Mouse (Mus musculus) liver, embryonic 14.5 days (tissue): ENCODE results near the gene Csf3r.

Source experiments
- CTCF ChIP-seq: IDR thresholded peaks from 2 replicates; pipeline ENCODE4 v1.5.1; 2016; ENCODE audit warnings: antibody characterized with exemption, low read depth, control low read depth
- EP300 ChIP-seq: IDR thresholded peaks from 2 replicates; pipeline ENCODE4 v1.6.1; 2016; ENCODE audit warnings: antibody characterized with exemption, low read depth

DNA sequence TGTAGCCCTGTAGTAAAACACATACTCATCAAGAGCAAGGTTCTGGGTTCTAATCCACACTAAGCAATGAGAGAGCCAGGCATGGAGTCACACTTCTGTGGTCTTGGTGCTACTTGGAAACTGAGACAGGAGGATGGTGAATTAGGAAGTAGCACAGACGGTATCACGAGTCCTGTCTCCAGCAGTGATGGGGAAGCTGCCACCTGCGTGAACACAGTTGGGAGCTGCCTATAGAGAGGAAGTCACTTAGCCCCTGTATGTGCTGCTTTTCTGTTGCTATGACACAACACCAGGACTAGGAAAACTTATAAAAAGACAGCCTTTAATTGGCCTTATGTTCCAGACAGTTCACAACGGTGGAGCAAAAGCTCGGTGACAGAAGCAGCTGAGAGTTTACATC lies 6.4 kb downstream of the Csf3r start:
- TF ChIP-seq CTCF = no peak
- no peak for TF ChIP-seq EP300
